Mouse (Mus musculus) lung, embryonic 15.5 days (tissue): Measurements from ENCODE around the gene Crabp2. TPM values are rescaled to one million over a fixed set of nuclear protein-coding genes. Genes with fewer than 3 reads are reported as not detected.
A peak's percentile ranks its signal among the peaks of the same experiment; 100 is the strongest.

Source experiments
- ATAC-seq: fragments of 200-750 bp; cut with Nextera tagmentation; 2 replicates; pipeline ENCODE4 v1.8.0; 2017; ENCODE audit warnings: moderate number of reproducible peaks, borderline replicate concordance; ENCODE audit not compliant: low FRiP score, low TSS enrichment; ENCODE audit errors: extremely low read depth
- H3K27ac ChIP-seq: fragments of 300-500 bp; sonication (generic); 2 replicates; pipeline ENCODE4 v1.5.1; 2015; ENCODE audit warnings: moderate library complexity, mild to moderate bottlenecking, inconsistent platforms
- H3K27me3 ChIP-seq: fragments of 300-500 bp; sonication (generic); 2 replicates; pipeline ENCODE4 v1.6.1; 2015; ENCODE audit warnings: inconsistent platforms
- H3K36me3 ChIP-seq: fragments of 300-500 bp; sonication (generic); 2 replicates; pipeline ENCODE4 v1.6.1; 2015; ENCODE audit warnings: inconsistent platforms
- H3K4me1 ChIP-seq: fragments of 300-500 bp; sonication (generic); 2 replicates; pipeline ENCODE4 v1.6.1; 2015; ENCODE audit warnings: inconsistent platforms
- H3K4me2 ChIP-seq: fragments of 300-500 bp; sonication (generic); 2 replicates; pipeline ENCODE4 v1.6.1; 2015; ENCODE audit warnings: inconsistent platforms, mild to moderate bottlenecking, moderate library complexity
- H3K4me3 ChIP-seq: fragments of 300-500 bp; sonication (generic); 2 replicates; pipeline ENCODE4 v1.5.1; 2015; ENCODE audit warnings: mild to moderate bottlenecking, inconsistent platforms
- H3K9ac ChIP-seq: fragments of 300-500 bp; sonication (generic); 2 replicates; pipeline ENCODE4 v1.6.1; 2015; ENCODE audit warnings: inconsistent platforms
- H3K9me3 ChIP-seq: fragments of 300-500 bp; sonication (generic); 2 replicates; pipeline ENCODE4 v1.6.1; 2016; ENCODE audit warnings: inconsistent platforms
- WGBS: fragments of 180-500 bp; shearing (Covaris S2); methylation state at CpG from one replicate; pipeline ENCODE4 v1.1.7; 2015; 5-methylcytosine and 5-hydroxymethylcytosine counted together
- polyA plus RNA-seq: library from polyadenylated mRNA; unstranded; fragments of >200 nt; fragmentation: Nextera tagmentation; extraction: Ambion mirVana; gene quantifications from 2 replicates; pipeline ENCODE4 v1.2.1, GENCODE M21; 2015

Crabp2 gene
- polyA plus RNA-seq, 1 experiment from 2014 or later, result 8.1 TPM

- peak overlapping the region; percentile 42 for H3K4me3 ChIP-seq
- no peaks in the 10 kb centered on the region for H3K9me3 ChIP-seq
- peak overlapping the region; percentile 52 for H3K9ac ChIP-seq
- peak overlapping the region; percentile 95 for H3K27ac ChIP-seq
- H3K4me1 ChIP-seq, result peaks cover 13% of the 10 kb centered on the region; the same call in 1 of the 2 replicates
- H3K36me3 ChIP-seq, result no peaks in the 10 kb centered on the region
- under 1% methylated on average over 27 of the region's 27 CpGs for WGBS
- no peaks in the 10 kb centered on the region for H3K27me3 ChIP-seq
- peak overlapping the region; percentile 67 for H3K4me2 ChIP-seq
- peak; percentile 99 for ATAC-seq
Measured at GRCm38 (mm10) chr3:87960586-87961191, 12.2 kb downstream of the Crabp2 start.

- H3K36me3 ChIP-seq, result peaks cover 2% of the 10 kb centered on the region
- 0 out of 2 replicates have a peak overlapping the region, but pooled peaks have one; percentile 77 for H3K9ac ChIP-seq
- peak overlapping the region; percentile 91 for H3K4me2 ChIP-seq
- peak overlapping the region; percentile 79 for H3K27ac ChIP-seq
- WGBS, result 2% methylated on average over 21 of the region's 21 CpGs
- H3K27me3 ChIP-seq, result peaks cover 3% of the 10 kb centered on the region; the same call in 1 of the 2 replicates
- ATAC-seq, result 0 out of 2 replicates have a peak, but pooled peaks have one; percentile 8
- H3K4me1 ChIP-seq, result peaks cover 47% of the 10 kb centered on the region
- no peaks in the 10 kb centered on the region for H3K9me3 ChIP-seq
- peak overlapping the region; percentile 59 for H3K4me3 ChIP-seq
Measured at GRCm38 (mm10) chr3:87970184-87970938, 21.9 kb downstream of the Crabp2 start.

- peak within 1 kb of the TSS; percentile 77 for H3K9ac ChIP-seq
- peaks cover 47% of the 10 kb centered on the region for H3K4me1 ChIP-seq
- under 1% methylated on average over 44 of the region's 44 CpGs for WGBS
- peak within 1 kb of the TSS; percentile 79 for H3K27ac ChIP-seq
- peak; percentile 84 for ATAC-seq
- peaks cover 6% of the 10 kb centered on the region for H3K36me3 ChIP-seq
- H3K4me3 ChIP-seq, result peak within 1 kb of the TSS; percentile 59
- H3K9me3 ChIP-seq, result no peaks in the 10 kb centered on the region
- H3K27me3 ChIP-seq, result peaks cover 3% of the 10 kb centered on the region; the same call in 1 of the 2 replicates
- peak within 1 kb of the TSS; percentile 91 for H3K4me2 ChIP-seq
Measured at GRCm38 (mm10) chr3:87970939-87971488, 22.5 kb downstream of the Crabp2 start, which contains the start of gene Nes. TSS of gene Nes (plus strand) at chr3:87971078.

GRCm38 (mm10) chr3:87971489-87972202 is 23.2 kb downstream of the Crabp2 start:
- peak overlapping the region; percentile 77 for H3K9ac ChIP-seq
- WGBS, result under 1% methylated on average over 60 of the region's 60 CpGs
- peak overlapping the region; percentile 79 for H3K27ac ChIP-seq
- H3K4me2 ChIP-seq, result peak overlapping the region; percentile 91
- ATAC-seq, result peak; percentile 11; the same call in 1 of the 2 replicates
- peaks cover 6% of the 10 kb centered on the region for H3K36me3 ChIP-seq
- no peaks in the 10 kb centered on the region for H3K9me3 ChIP-seq
- H3K4me3 ChIP-seq, result peak overlapping the region; percentile 59
- H3K27me3 ChIP-seq, result peaks cover 3% of the 10 kb centered on the region; the same call in 1 of the 2 replicates
- peaks cover 47% of the 10 kb centered on the region for H3K4me1 ChIP-seq

- Histone ChIP-seq H3K4me3 (peak overlapping the region; percentile 59), H3K36me3 (peaks cover 6% of the 10 kb centered on the region), H3K27me3 (peaks cover 3% of the 10 kb centered on the region; the same call in 1 of the 2 replicates), H3K4me2 (peak overlapping the region; percentile 91), H3K9ac (peak overlapping the region; percentile 77), H3K9me3 (no peaks in the 10 kb centered on the region), H3K4me1 (peaks cover 47% of the 10 kb centered on the region), H3K27ac (peak overlapping the region; percentile 79)
- no peak for ATAC-seq
- 16% methylated on average over 8 of the region's 8 CpGs for WGBS
Measured at GRCm38 (mm10) chr3:87972203-87972664, 23.8 kb downstream of the Crabp2 start.

- peak overlapping the region; percentile 59 for H3K4me3 ChIP-seq
- H3K4me1 ChIP-seq, result peaks cover 47% of the 10 kb centered on the region
- ATAC-seq, result no peak
- no peak overlapping the region for H3K27ac ChIP-seq
- H3K9me3 ChIP-seq, result no peaks in the 10 kb centered on the region
- H3K36me3 ChIP-seq, result peaks cover 6% of the 10 kb centered on the region
- peak overlapping the region; percentile 91 for H3K4me2 ChIP-seq
- 23% methylated on average over 5 of the region's 5 CpGs for WGBS
- H3K9ac ChIP-seq, result peak overlapping the region; percentile 77; the same call in 1 of the 2 replicates
- H3K27me3 ChIP-seq, result peaks cover 3% of the 10 kb centered on the region; the same call in 1 of the 2 replicates
Measured at GRCm38 (mm10) chr3:87972776-87973175, 24.3 kb downstream of the Crabp2 start.

GRCm38 (mm10) chr3:87973593-87974380 is 25.3 kb downstream of the Crabp2 start:
- peaks cover 47% of the 10 kb centered on the region for H3K4me1 ChIP-seq

GRCm38 (mm10) chr3:87974381-87974987 is 26.0 kb downstream of the Crabp2 start:
- H3K36me3 ChIP-seq, result peaks cover 6% of the 10 kb centered on the region
- H3K4me2 ChIP-seq, result peak overlapping the region; percentile 91
- H3K4me1 ChIP-seq, result peaks cover 47% of the 10 kb centered on the region
- peak overlapping the region; percentile 61 for H3K27ac ChIP-seq
- ATAC-seq, result peak; percentile 23; the same call in 1 of the 2 replicates
- WGBS, result 28% methylated on average over 12 of the region's 12 CpGs
- H3K9ac ChIP-seq, result no peak overlapping the region
- H3K4me3 ChIP-seq, result peak overlapping the region; percentile 59
- H3K9me3 ChIP-seq, result no peaks in the 10 kb centered on the region
- H3K27me3 ChIP-seq, result peaks cover 3% of the 10 kb centered on the region; the same call in 1 of the 2 replicates

More at GRCm38 (mm10) chr3:87973593-87974380, 25.3 kb downstream of the Crabp2 start:
- Histone ChIP-seq H3K36me3 (peaks cover 6% of the 10 kb centered on the region), H3K9me3 (no peaks in the 10 kb centered on the region), H3K27ac (peak overlapping the region; percentile 61), H3K4me3 (peak overlapping the region; percentile 59), H3K4me2 (peak overlapping the region; percentile 91), H3K9ac (peak overlapping the region; percentile 22), H3K27me3 (peaks cover 3% of the 10 kb centered on the region; the same call in 1 of the 2 replicates)
- WGBS, result 42% methylated on average over 14 of the region's 14 CpGs
- ATAC-seq, result no peak

- H3K4me3 ChIP-seq, result no peak overlapping the region
- peaks cover 44% of the 10 kb centered on the region for H3K4me1 ChIP-seq
- ATAC-seq, result no peak
- H3K27me3 ChIP-seq, result no peaks in the 10 kb centered on the region
- H3K27ac ChIP-seq, result no peak overlapping the region
- no peak overlapping the region for H3K9ac ChIP-seq
- H3K36me3 ChIP-seq, result peaks cover 6% of the 10 kb centered on the region
- no peaks in the 10 kb centered on the region for H3K9me3 ChIP-seq
- 80% methylated on average over 5 of the region's 5 CpGs for WGBS
- no peak overlapping the region for H3K4me2 ChIP-seq
Measured at GRCm38 (mm10) chr3:87979493-87979892, 31.0 kb downstream of the Crabp2 start.

GRCm38 (mm10) chr3:87980085-87980484 is 31.6 kb downstream of the Crabp2 start:
- Histone ChIP-seq H3K9me3 (no peaks in the 10 kb centered on the region), H3K27ac (no peak overlapping the region), H3K4me3 (no peak overlapping the region), H3K4me1 (peaks cover 46% of the 10 kb centered on the region), H3K9ac (no peak overlapping the region), H3K27me3 (no peaks in the 10 kb centered on the region), H3K4me2 (no peak overlapping the region), H3K36me3 (peaks cover 6% of the 10 kb centered on the region)
- no peak for ATAC-seq
- WGBS, result 55% methylated on average over 3 of the region's 3 CpGs
